Mouse (Mus musculus): ENCODE results near the gene Prkn. TPM values are rescaled to one million over a fixed set of nuclear protein-coding genes. Genes with fewer than 3 reads are reported as not detected.

The Prkn gene
- polyA plus RNA-seq, 1 experiment from 2014 or later, result 0.96 TPM

DNA sequence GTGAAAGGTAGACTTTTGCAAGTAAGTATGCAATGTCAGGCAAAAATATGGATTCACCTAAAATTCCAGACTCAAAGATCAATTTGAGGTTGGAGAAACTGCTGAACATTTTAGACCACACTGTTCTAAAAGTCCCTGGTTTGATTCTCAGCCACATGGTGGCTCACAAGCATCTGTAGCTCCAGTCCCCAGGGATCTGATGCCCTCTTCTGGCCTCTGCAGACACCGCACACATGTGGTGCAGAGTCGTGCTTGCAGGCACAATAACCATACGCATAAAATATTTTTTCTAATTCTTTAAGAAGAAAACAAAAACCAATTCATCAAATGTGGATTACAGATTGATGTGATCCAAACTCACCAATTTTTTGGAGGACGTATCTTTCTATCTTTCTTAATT, 189.2 kb downstream of the Prkn start:
- no peak overlapping the region for H3K27ac ChIP-seq (ENCODE audit: low read depth, low read length)
- no peaks in the 10 kb centered on the region for H3K36me3 ChIP-seq (ENCODE audit: control insufficient read depth, insufficient read depth)
- H3K9ac ChIP-seq (ENCODE audit: low read depth, low read length), result no peak overlapping the region
- no peaks in the 10 kb centered on the region for H3K4me1 ChIP-seq (replicated peaks; ENCODE audit: control insufficient read depth, insufficient read depth, low read length)
- 95% methylated on average over 4 of the region's 4 CpGs for WGBS
- H3K4me3 ChIP-seq (ENCODE audit: low read depth, low read length), result no peak overlapping the region
- no peaks in the 10 kb centered on the region for H3K9me3 ChIP-seq (ENCODE audit: control insufficient read depth)
- H3K4me2 ChIP-seq (replicated peaks; ENCODE audit: low read depth), result no peak overlapping the region
- TF ChIP-seq CTCF (IDR thresholded peaks at IDR 0.05; ENCODE audit: low read depth), result peak; percentile 38; the same call in 1 of the 2 replicates
- ATAC-seq, result no peak
- no peaks in the 10 kb centered on the region for H3K27me3 ChIP-seq (replicated peaks; ENCODE audit: control insufficient read depth, insufficient read depth, low read length)

DNA sequence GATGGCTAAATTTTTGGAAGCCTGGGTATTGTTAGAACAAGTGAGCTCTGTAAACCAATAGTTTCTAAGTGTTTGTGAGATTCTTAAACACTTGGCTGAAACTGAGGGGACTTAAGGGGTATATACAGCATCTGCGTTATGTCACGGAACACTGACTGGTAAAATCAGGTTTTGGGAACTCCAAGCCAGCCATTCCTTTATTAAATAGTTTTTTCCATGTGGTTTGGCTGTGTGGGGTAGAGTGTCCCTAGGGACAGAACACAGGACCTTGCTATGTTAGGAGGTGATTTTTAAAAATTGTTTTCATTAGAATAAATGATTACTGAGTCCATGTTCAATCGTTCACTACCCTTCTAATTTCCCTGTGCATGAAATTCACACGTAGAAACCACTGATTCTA, 190.8 kb downstream of the Prkn start:
- no peak overlapping the region for H3K4me2 ChIP-seq (replicated peaks; ENCODE audit: low read depth)
- H3K27me3 ChIP-seq (replicated peaks; ENCODE audit: control insufficient read depth, insufficient read depth, low read length), result no peaks in the 10 kb centered on the region
- 76% methylated on average over 4 of the region's 4 CpGs for WGBS
- no peak for ATAC-seq
- no peak overlapping the region for H3K27ac ChIP-seq (ENCODE audit: low read depth, low read length)
- no peaks in the 10 kb centered on the region for H3K4me1 ChIP-seq (replicated peaks; ENCODE audit: control insufficient read depth, insufficient read depth, low read length)
- H3K4me3 ChIP-seq (ENCODE audit: low read depth, low read length), result no peak overlapping the region
- no peaks in the 10 kb centered on the region for H3K9me3 ChIP-seq (ENCODE audit: control insufficient read depth)
- no peak overlapping the region for H3K9ac ChIP-seq (ENCODE audit: low read depth, low read length)
- H3K36me3 ChIP-seq (ENCODE audit: control insufficient read depth, insufficient read depth), result no peaks in the 10 kb centered on the region
- no peak for TF ChIP-seq CTCF (IDR thresholded peaks at IDR 0.05; ENCODE audit: low read depth)

DNA sequence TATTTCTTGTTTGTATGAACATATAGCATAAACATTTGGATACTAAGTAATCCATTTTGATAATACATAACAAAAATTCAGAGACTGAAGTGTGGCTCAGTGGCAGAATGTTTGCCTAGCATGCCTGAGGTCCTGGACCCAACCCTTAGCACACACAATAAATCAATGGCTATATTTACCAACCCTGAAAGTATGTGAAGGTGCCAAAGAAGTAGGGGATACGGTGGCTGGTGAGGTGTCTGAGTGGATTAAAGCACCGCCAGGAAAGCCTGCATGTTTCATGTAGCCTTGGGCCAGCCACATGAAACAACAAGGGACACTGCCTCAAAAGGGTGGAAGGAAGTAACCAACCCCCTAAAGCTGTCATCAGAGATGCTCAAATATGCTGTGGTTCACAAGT, 192.2 kb downstream of the Prkn start:
- Histone ChIP-seq H3K36me3 (ENCODE audit: control insufficient read depth, insufficient read depth) (no peaks in the 10 kb centered on the region), H3K4me3 (ENCODE audit: low read depth, low read length) (no peak overlapping the region), H3K27ac (ENCODE audit: low read depth, low read length) (no peak overlapping the region), H3K27me3 (replicated peaks; ENCODE audit: control insufficient read depth, insufficient read depth, low read length) (no peaks in the 10 kb centered on the region), H3K9me3 (ENCODE audit: control insufficient read depth) (no peaks in the 10 kb centered on the region), H3K4me2 (replicated peaks; ENCODE audit: low read depth) (no peak overlapping the region), H3K9ac (ENCODE audit: low read depth, low read length) (no peak overlapping the region), H3K4me1 (replicated peaks; ENCODE audit: control insufficient read depth, insufficient read depth, low read length) (no peaks in the 10 kb centered on the region)
- ATAC-seq, result no peak
- WGBS, result 50% methylated on average over 2 of the region's 2 CpGs
- no peak for TF ChIP-seq CTCF (IDR thresholded peaks at IDR 0.05; ENCODE audit: low read depth)

GRCm38 (mm10) chr17:11033594-11033993, 193.4 kb downstream of the Prkn start:
- H3K9ac ChIP-seq (ENCODE audit: low read depth, low read length), result no peak overlapping the region
- 71% methylated on average over 2 of the region's 2 CpGs for WGBS
- H3K27ac ChIP-seq (ENCODE audit: low read depth, low read length), result no peak overlapping the region
- TF ChIP-seq CTCF (IDR thresholded peaks at IDR 0.05; ENCODE audit: low read depth), result no peak
- H3K36me3 ChIP-seq (ENCODE audit: control insufficient read depth, insufficient read depth), result no peaks in the 10 kb centered on the region
- H3K9me3 ChIP-seq (ENCODE audit: control insufficient read depth), result no peaks in the 10 kb centered on the region
- no peak for ATAC-seq
- no peak overlapping the region for H3K4me3 ChIP-seq (ENCODE audit: low read depth, low read length)
- no peaks in the 10 kb centered on the region for H3K4me1 ChIP-seq (replicated peaks; ENCODE audit: control insufficient read depth, insufficient read depth, low read length)
- H3K4me2 ChIP-seq (replicated peaks; ENCODE audit: low read depth), result no peak overlapping the region
- no peaks in the 10 kb centered on the region for H3K27me3 ChIP-seq (replicated peaks; ENCODE audit: control insufficient read depth, insufficient read depth, low read length)

- Histone ChIP-seq H3K4me3 (ENCODE audit: low read depth, low read length) (no peak overlapping the region), H3K4me1 (replicated peaks; ENCODE audit: control insufficient read depth, insufficient read depth, low read length) (no peaks in the 10 kb centered on the region), H3K27ac (ENCODE audit: low read depth, low read length) (no peak overlapping the region), H3K36me3 (ENCODE audit: control insufficient read depth, insufficient read depth) (no peaks in the 10 kb centered on the region), H3K27me3 (replicated peaks; ENCODE audit: control insufficient read depth, insufficient read depth, low read length) (no peaks in the 10 kb centered on the region), H3K4me2 (replicated peaks; ENCODE audit: low read depth) (no peak overlapping the region), H3K9ac (ENCODE audit: low read depth, low read length) (no peak overlapping the region), H3K9me3 (ENCODE audit: control insufficient read depth) (no peaks in the 10 kb centered on the region)
- no peak for TF ChIP-seq CTCF (IDR thresholded peaks at IDR 0.05; ENCODE audit: low read depth)
- no peak for ATAC-seq
- 94% methylated on average over 1 of the region's 1 CpGs for WGBS
Observed at GRCm38 (mm10) chr17:11038272-11038671, 198.1 kb downstream of the Prkn start.

DNA sequence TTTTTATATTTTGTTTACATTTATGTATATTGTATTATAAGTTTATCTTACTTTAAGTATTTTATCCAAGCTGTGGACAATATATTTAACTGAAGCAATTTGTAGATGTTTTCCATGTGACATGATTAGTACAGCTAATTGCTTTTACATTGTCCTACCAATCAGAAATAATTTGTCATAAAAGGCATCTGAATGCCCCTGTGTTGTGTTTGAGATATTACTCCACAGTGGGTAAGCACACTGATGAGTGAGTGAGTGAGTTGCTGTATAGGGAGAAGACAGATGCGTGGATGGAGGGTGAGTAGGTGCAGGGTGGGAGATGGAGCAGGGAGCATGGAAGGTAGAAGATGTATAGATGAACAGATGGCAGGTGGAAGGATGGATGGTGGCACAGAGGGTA, 218.8 kb downstream of the Prkn start:
- H3K27ac ChIP-seq (ENCODE audit: low read depth, low read length), result no peak overlapping the region
- H3K9me3 ChIP-seq (ENCODE audit: control insufficient read depth), result no peaks in the 10 kb centered on the region
- no peak overlapping the region for H3K4me2 ChIP-seq (replicated peaks; ENCODE audit: low read depth)
- H3K36me3 ChIP-seq (ENCODE audit: control insufficient read depth, insufficient read depth), result no peaks in the 10 kb centered on the region
- ATAC-seq, result no peak
- no peaks in the 10 kb centered on the region for H3K27me3 ChIP-seq (replicated peaks; ENCODE audit: control insufficient read depth, insufficient read depth, low read length)
- H3K9ac ChIP-seq (ENCODE audit: low read depth, low read length), result no peak overlapping the region
- no peaks in the 10 kb centered on the region for H3K4me1 ChIP-seq (replicated peaks; ENCODE audit: control insufficient read depth, insufficient read depth, low read length)
- H3K4me3 ChIP-seq (ENCODE audit: low read depth, low read length), result no peak overlapping the region
- WGBS, result 88% methylated on average over 1 of the region's 1 CpGs
- TF ChIP-seq CTCF (IDR thresholded peaks at IDR 0.05; ENCODE audit: low read depth), result no peak

DNA sequence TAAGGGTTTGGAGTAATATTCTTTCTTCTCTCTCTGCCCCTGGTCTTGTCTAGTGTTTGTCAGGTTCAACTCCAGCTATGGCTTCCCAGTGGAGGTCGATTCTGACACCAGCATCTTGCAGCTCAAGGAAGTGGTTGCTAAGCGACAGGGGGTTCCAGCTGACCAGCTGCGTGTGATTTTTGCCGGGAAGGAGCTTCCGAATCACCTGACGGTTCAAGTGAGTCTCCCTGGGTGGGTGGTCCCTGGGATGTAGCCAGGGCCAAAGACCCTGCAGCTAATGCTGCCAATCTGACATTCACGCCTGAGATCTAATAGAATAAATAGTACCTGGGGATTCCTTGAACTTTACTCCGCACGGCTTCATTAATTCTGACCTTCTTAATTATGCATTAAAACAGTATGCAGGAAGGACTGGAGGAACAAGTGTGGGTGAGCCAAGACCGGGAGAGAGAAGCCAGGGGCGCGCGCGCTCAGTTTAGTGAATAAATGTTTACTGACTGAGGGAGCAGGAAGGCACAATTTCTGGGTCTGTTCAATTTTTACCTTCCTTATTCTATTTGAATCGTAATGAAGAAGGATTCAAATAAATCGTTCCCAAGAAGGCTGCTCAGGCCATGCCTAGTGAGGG, 227.0 kb downstream of the Prkn start:
- Histone ChIP-seq H3K4me3 (ENCODE audit: low read depth, low read length) (no peak overlapping the region), H3K36me3 (ENCODE audit: control insufficient read depth, insufficient read depth) (no peaks in the 10 kb centered on the region), H3K9ac (ENCODE audit: low read depth, low read length) (no peak overlapping the region), H3K4me2 (replicated peaks; ENCODE audit: low read depth) (no peak overlapping the region), H3K27me3 (replicated peaks; ENCODE audit: control insufficient read depth, insufficient read depth, low read length) (no peaks in the 10 kb centered on the region), H3K4me1 (replicated peaks; ENCODE audit: control insufficient read depth, insufficient read depth, low read length) (no peaks in the 10 kb centered on the region), H3K27ac (ENCODE audit: low read depth, low read length) (no peak overlapping the region), H3K9me3 (ENCODE audit: control insufficient read depth) (no peaks in the 10 kb centered on the region)
- WGBS, result 15% methylated on average over 16 of the region's 16 CpGs
- no peak for ATAC-seq
- TF ChIP-seq CTCF (IDR thresholded peaks at IDR 0.05; ENCODE audit: low read depth), result no peak
